Mouse (Mus musculus): ENCODE data around the gene Tfap2b. TPM values are rescaled to one million over a fixed set of nuclear protein-coding genes. Genes with fewer than 3 reads are reported as not detected.

The Tfap2b gene
- polyA plus RNA-seq, 1 experiment from 2014 or later = 22.9 TPM

GRCm38 (mm10) chr1:19210215-19211032 is 1.7 kb downstream of the Tfap2b start:
- no peaks in the 10 kb centered on the region for H3K36me3 ChIP-seq (replicated peaks; ENCODE audit: control insufficient read depth, insufficient read depth, low read depth, low read length)
- WGBS = under 1% methylated on average over 30 of the region's 30 CpGs
- H3K4me3 ChIP-seq (ENCODE audit: low read depth, low read length) = peak overlapping the region; percentile 25
- H3K9me3 ChIP-seq (replicated peaks; ENCODE audit: control insufficient read depth, low read length) = no peaks in the 10 kb centered on the region
- peak overlapping the region; percentile 26 for H3K4me2 ChIP-seq (ENCODE audit: low read depth, low read length)
- H3K4me1 ChIP-seq (ENCODE audit: control insufficient read depth, insufficient read depth, low read length) = no peaks in the 10 kb centered on the region; the same call in 1 of the 2 replicates
- ATAC-seq (replicated peaks; ENCODE audit: insufficient number of reproducible peaks, low FRiP score, low TSS enrichment, low read depth) = peak; percentile 67
- DNase-seq (ENCODE audit: low spot score) = no peak
- peak overlapping the region; percentile 56 for H3K27ac ChIP-seq (replicated peaks; ENCODE audit: low read depth, low read length)
- H3K27me3 ChIP-seq (ENCODE audit: control insufficient read depth, insufficient read depth, low read length) = peaks cover 32% of the 10 kb centered on the region
- peak overlapping the region; percentile 67 for H3K9ac ChIP-seq (replicated peaks; ENCODE audit: low read length)

GRCm38 (mm10) chr1:19211033-19211405 is 2.3 kb downstream of the Tfap2b start:
- H3K4me3 ChIP-seq (ENCODE audit: low read depth, low read length) = peak overlapping the region; percentile 25
- ATAC-seq (replicated peaks; ENCODE audit: insufficient number of reproducible peaks, low FRiP score, low TSS enrichment, low read depth) = no peak
- WGBS = 1% methylated on average over 7 of the region's 8 CpGs

GRCm38 (mm10) chr1:19211546-19212154 is 2.9 kb downstream of the Tfap2b start:
- Histone ChIP-seq H3K27me3 (ENCODE audit: control insufficient read depth, insufficient read depth, low read length) (peaks cover 40% of the 10 kb centered on the region), H3K4me1 (ENCODE audit: control insufficient read depth, insufficient read depth, low read length) (no peaks in the 10 kb centered on the region; the same call in 1 of the 2 replicates), H3K9me3 (replicated peaks; ENCODE audit: control insufficient read depth, low read length) (no peaks in the 10 kb centered on the region), H3K36me3 (replicated peaks; ENCODE audit: control insufficient read depth, insufficient read depth, low read depth, low read length) (no peaks in the 10 kb centered on the region), H3K4me2 (ENCODE audit: low read depth, low read length) (peak overlapping the region; percentile 23), H3K27ac (replicated peaks; ENCODE audit: low read depth, low read length) (0 out of 2 replicates have a peak overlapping the region, but pooled peaks have one; percentile 28), H3K4me3 (ENCODE audit: low read depth, low read length) (peak overlapping the region; percentile 18), H3K9ac (replicated peaks; ENCODE audit: low read length) (peak overlapping the region; percentile 46)
- DNase-seq (ENCODE audit: low spot score) = no peak
- under 1% methylated on average over 15 of the region's 15 CpGs for WGBS
- no peak for ATAC-seq (replicated peaks; ENCODE audit: insufficient number of reproducible peaks, low FRiP score, low TSS enrichment, low read depth)

More at GRCm38 (mm10) chr1:19211033-19211405, 2.3 kb downstream of the Tfap2b start:
- Histone ChIP-seq H3K9me3 (replicated peaks; ENCODE audit: control insufficient read depth, low read length) (no peaks in the 10 kb centered on the region), H3K36me3 (replicated peaks; ENCODE audit: control insufficient read depth, insufficient read depth, low read depth, low read length) (no peaks in the 10 kb centered on the region), H3K27ac (replicated peaks; ENCODE audit: low read depth, low read length) (no peak overlapping the region), H3K27me3 (ENCODE audit: control insufficient read depth, insufficient read depth, low read length) (peaks cover 36% of the 10 kb centered on the region), H3K9ac (replicated peaks; ENCODE audit: low read length) (peak overlapping the region; percentile 67), H3K4me1 (ENCODE audit: control insufficient read depth, insufficient read depth, low read length) (no peaks in the 10 kb centered on the region; the same call in 1 of the 2 replicates), H3K4me2 (ENCODE audit: low read depth, low read length) (peak overlapping the region; percentile 13)
- no peak for DNase-seq (ENCODE audit: low spot score)

- ATAC-seq (replicated peaks; ENCODE audit: insufficient number of reproducible peaks, low FRiP score, low TSS enrichment, low read depth) (no peak), DNase-seq (ENCODE audit: low spot score) (no peak)
- WGBS = 0% methylated on average over 4 of the region's 4 CpGs
- Histone ChIP-seq H3K4me2 (ENCODE audit: low read depth, low read length) (0 out of 2 replicates have a peak overlapping the region, but pooled peaks have one; percentile 13), H3K27me3 (ENCODE audit: control insufficient read depth, insufficient read depth, low read length) (peaks cover 42% of the 10 kb centered on the region), H3K27ac (replicated peaks; ENCODE audit: low read depth, low read length) (no peak overlapping the region), H3K4me3 (ENCODE audit: low read depth, low read length) (peak overlapping the region; percentile 18), H3K4me1 (ENCODE audit: control insufficient read depth, insufficient read depth, low read length) (no peaks in the 10 kb centered on the region; the same call in 1 of the 2 replicates), H3K36me3 (replicated peaks; ENCODE audit: control insufficient read depth, insufficient read depth, low read depth, low read length) (no peaks in the 10 kb centered on the region), H3K9me3 (replicated peaks; ENCODE audit: control insufficient read depth, low read length) (no peaks in the 10 kb centered on the region), H3K9ac (replicated peaks; ENCODE audit: low read length) (peak overlapping the region; percentile 43)
Measured at GRCm38 (mm10) chr1:19212691-19213090, 4.0 kb downstream of the Tfap2b start.

GRCm38 (mm10) chr1:19213171-19213570 is 4.5 kb downstream of the Tfap2b start:
- ATAC-seq (replicated peaks; ENCODE audit: insufficient number of reproducible peaks, low FRiP score, low TSS enrichment, low read depth) = no peak
- Histone ChIP-seq H3K27ac (replicated peaks; ENCODE audit: low read depth, low read length) (no peak overlapping the region), H3K9me3 (replicated peaks; ENCODE audit: control insufficient read depth, low read length) (no peaks in the 10 kb centered on the region), H3K36me3 (replicated peaks; ENCODE audit: control insufficient read depth, insufficient read depth, low read depth, low read length) (no peaks in the 10 kb centered on the region), H3K9ac (replicated peaks; ENCODE audit: low read length) (peak overlapping the region; percentile 43; the same call in 1 of the 2 replicates), H3K4me2 (ENCODE audit: low read depth, low read length) (0 out of 2 replicates have a peak overlapping the region, but pooled peaks have one; percentile 13), H3K4me3 (ENCODE audit: low read depth, low read length) (peak overlapping the region; percentile 18), H3K4me1 (ENCODE audit: control insufficient read depth, insufficient read depth, low read length) (no peaks in the 10 kb centered on the region; the same call in 1 of the 2 replicates), H3K27me3 (ENCODE audit: control insufficient read depth, insufficient read depth, low read length) (peaks cover 45% of the 10 kb centered on the region)
- WGBS = 0% methylated on average over 4 of the region's 4 CpGs
- DNase-seq (ENCODE audit: low spot score) = no peak

- H3K27me3 ChIP-seq (ENCODE audit: control insufficient read depth, insufficient read depth, low read length) = peaks cover 49% of the 10 kb centered on the region
- H3K27ac ChIP-seq (replicated peaks; ENCODE audit: low read depth, low read length) = no peak overlapping the region
- H3K4me3 ChIP-seq (ENCODE audit: low read depth, low read length) = peak overlapping the region; percentile 42
- no peaks in the 10 kb centered on the region for H3K9me3 ChIP-seq (replicated peaks; ENCODE audit: control insufficient read depth, low read length)
- no peaks in the 10 kb centered on the region for H3K36me3 ChIP-seq (replicated peaks; ENCODE audit: control insufficient read depth, insufficient read depth, low read depth, low read length)
- WGBS = 1% methylated on average over 36 of the region's 36 CpGs
- H3K4me2 ChIP-seq (ENCODE audit: low read depth, low read length) = peak overlapping the region; percentile 45
- DNase-seq (ENCODE audit: low spot score) (no peak), ATAC-seq (replicated peaks; ENCODE audit: insufficient number of reproducible peaks, low FRiP score, low TSS enrichment, low read depth) (no peak)
- H3K9ac ChIP-seq (replicated peaks; ENCODE audit: low read length) = peak overlapping the region; percentile 71
- H3K4me1 ChIP-seq (ENCODE audit: control insufficient read depth, insufficient read depth, low read length) = no peaks in the 10 kb centered on the region; the same call in 1 of the 2 replicates
Measured at GRCm38 (mm10) chr1:19213851-19214395, 5.2 kb downstream of the Tfap2b start.

- Histone ChIP-seq H3K4me3 (ENCODE audit: low read depth, low read length) (no peak overlapping the region), H3K36me3 (replicated peaks; ENCODE audit: control insufficient read depth, insufficient read depth, low read depth, low read length) (no peaks in the 10 kb centered on the region), H3K4me2 (ENCODE audit: low read depth, low read length) (peak overlapping the region; percentile 5; the same call in 1 of the 2 replicates), H3K4me1 (ENCODE audit: control insufficient read depth, insufficient read depth, low read length) (no peaks in the 10 kb centered on the region), H3K9me3 (replicated peaks; ENCODE audit: control insufficient read depth, low read length) (no peaks in the 10 kb centered on the region), H3K9ac (replicated peaks; ENCODE audit: low read length) (no peak overlapping the region), H3K27me3 (ENCODE audit: control insufficient read depth, insufficient read depth, low read length) (peaks cover 53% of the 10 kb centered on the region), H3K27ac (replicated peaks; ENCODE audit: low read depth, low read length) (no peak overlapping the region)
- ATAC-seq (replicated peaks; ENCODE audit: insufficient number of reproducible peaks, low FRiP score, low TSS enrichment, low read depth) = no peak
- DNase-seq (ENCODE audit: low spot score) = peak; percentile 6
- WGBS = 8% methylated on average over 16 of the region's 16 CpGs
Measured at GRCm38 (mm10) chr1:19217391-19217790, 8.7 kb downstream of the Tfap2b start.
